Mouse (Mus musculus) heart, embryonic 13.5 days (tissue): Measurements from ENCODE around the gene Zbed5. TPM values are rescaled to one million over a fixed set of nuclear protein-coding genes. Genes with fewer than 3 reads are reported as not detected.
"Not testable (repeated sequence)": the region's sequence is repeated elsewhere in the genome, so short reads cannot be mapped to it uniquely, and the experiment has no call there.

Experiments
- ATAC-seq: fragments of 200-750 bp; cut with Nextera tagmentation; 2 replicates; pipeline ENCODE4 v1.8.0; 2017; ENCODE audit warnings: moderate TSS enrichment; ENCODE audit not compliant: insufficient number of reproducible peaks, low FRiP score, low TSS enrichment; ENCODE audit errors: extremely low read depth
- H3K27ac ChIP-seq: fragments of 300-500 bp; sonication (generic); replicated peaks from 2 replicates; pipeline ENCODE4 v1.5.1; 2015; ENCODE audit warnings: moderate library complexity, mild to moderate bottlenecking, inconsistent platforms
- H3K27me3 ChIP-seq: fragments of 300-500 bp; sonication (generic); replicated peaks from 2 replicates; pipeline ENCODE4 v1.6.1; 2015; ENCODE audit warnings: mild to moderate bottlenecking, inconsistent platforms
- H3K36me3 ChIP-seq: fragments of 300-500 bp; sonication (generic); 2 replicates; pipeline ENCODE4 v1.6.1; 2015; ENCODE audit warnings: mild to moderate bottlenecking, inconsistent platforms
- H3K4me1 ChIP-seq: fragments of 300-500 bp; sonication (generic); 2 replicates; pipeline ENCODE4 v1.6.1; 2015; ENCODE audit warnings: inconsistent platforms
- H3K4me2 ChIP-seq: fragments of 300-500 bp; sonication (generic); 2 replicates; pipeline ENCODE4 v1.6.1; 2015; ENCODE audit warnings: inconsistent platforms, mild to moderate bottlenecking, moderate library complexity
- H3K4me3 ChIP-seq: fragments of 300-500 bp; sonication (generic); 2 replicates; pipeline ENCODE4 v1.5.1; 2015; ENCODE audit warnings: moderate library complexity, mild to moderate bottlenecking, inconsistent platforms
- H3K9ac ChIP-seq: fragments of 300-500 bp; sonication (generic); 2 replicates; pipeline ENCODE4 v1.6.1; 2015; ENCODE audit warnings: inconsistent platforms, mild to moderate bottlenecking, moderate library complexity
- H3K9me3 ChIP-seq: fragments of 300-500 bp; sonication (generic); 2 replicates; pipeline ENCODE4 v1.6.1; 2016; ENCODE audit warnings: inconsistent platforms
- WGBS: fragments of 180-500 bp; shearing (Covaris S2); methylation state at CpG from one replicate; pipeline ENCODE4 v1.1.7; 2015; ENCODE audit warnings: mixed read lengths; 5-methylcytosine and 5-hydroxymethylcytosine counted together
- polyA plus RNA-seq: library from polyadenylated mRNA; unstranded; fragments of >200 nt; fragmentation: Nextera tagmentation; extraction: Ambion mirVana; gene quantifications from 2 replicates; pipeline ENCODE4 v1.2.1, GENCODE M21; 2015

The Zbed5 gene
- polyA plus RNA-seq, 1 experiment from 2014 or later: 3.9 TPM

GRCm38 (mm10) chr5:129875098-129875497, 20.4 kb upstream of the Zbed5 start:
- Histone ChIP-seq H3K4me3 (no peak overlapping the region), H3K4me2 (no peak overlapping the region), H3K27me3 (no peaks in the 10 kb centered on the region), H3K4me1 (peaks cover 8% of the 10 kb centered on the region), H3K9me3 (no peaks in the 10 kb centered on the region), H3K27ac (no peak overlapping the region), H3K36me3 (peaks cover 3% of the 10 kb centered on the region), H3K9ac (no peak overlapping the region)
- 68% methylated on average over 11 of the region's 11 CpGs for WGBS
- no peak for ATAC-seq

GRCm38 (mm10) chr5:129877731-129878455, 17.6 kb upstream of the Zbed5 start:
- Histone ChIP-seq H3K27me3 (no peaks in the 10 kb centered on the region), H3K27ac (0 out of 2 replicates have a peak overlapping the region, but pooled peaks have one; percentile 24), H3K4me1 (peaks cover 8% of the 10 kb centered on the region), H3K9me3 (no peaks in the 10 kb centered on the region), H3K4me3 (no peak overlapping the region), H3K9ac (no peak overlapping the region), H3K4me2 (no peak overlapping the region), H3K36me3 (peaks cover 28% of the 10 kb centered on the region)
- WGBS: 45% methylated on average over 9 of the region's 9 CpGs
- ATAC-seq: no peak

DNA sequence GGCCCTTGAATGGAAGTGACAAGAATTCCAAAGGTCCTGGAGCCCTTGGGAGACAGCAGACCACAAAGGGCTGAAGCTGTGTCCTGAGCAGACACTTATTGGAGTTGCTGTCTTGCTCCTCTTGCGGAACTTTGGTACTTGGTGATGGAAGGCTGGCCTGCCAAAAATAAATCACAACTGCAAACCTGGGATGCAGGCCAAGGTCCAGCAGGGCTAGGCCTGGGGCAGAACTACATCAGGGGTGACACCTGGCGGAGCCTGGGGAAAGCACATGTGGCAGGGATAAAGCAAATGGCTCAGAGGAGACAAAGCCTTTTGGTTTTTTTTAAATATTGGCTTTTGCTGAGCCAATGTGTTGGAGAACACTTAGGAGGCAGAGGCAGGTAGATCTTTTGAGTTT, 16.6 kb upstream of the Zbed5 start:
- Histone ChIP-seq H3K36me3 (peaks cover 35% of the 10 kb centered on the region), H3K4me2 (no peak overlapping the region), H3K27me3 (no peaks in the 10 kb centered on the region), H3K9me3 (no peaks in the 10 kb centered on the region), H3K4me3 (no peak overlapping the region), H3K27ac (peak overlapping the region; percentile 65), H3K4me1 (peaks cover 8% of the 10 kb centered on the region), H3K9ac (no peak overlapping the region)
- ATAC-seq: no peak
- WGBS: 32% methylated on average over 2 of the region's 2 CpGs

- WGBS: 61% methylated on average over 3 of the region's 3 CpGs
Observed at GRCm38 (mm10) chr5:129879888-129880287, 15.6 kb upstream of the Zbed5 start.

GRCm38 (mm10) chr5:129886271-129886670, 9.3 kb upstream of the Zbed5 start:
- peak overlapping the region; percentile 95 for H3K4me2 ChIP-seq
- no peak for ATAC-seq
- peak overlapping the region; percentile 87 for H3K9ac ChIP-seq
- no peaks in the 10 kb centered on the region for H3K27me3 ChIP-seq
- peaks cover 20% of the 10 kb centered on the region for H3K4me1 ChIP-seq
- H3K27ac ChIP-seq: peak overlapping the region; percentile 95
- H3K9me3 ChIP-seq: no peaks in the 10 kb centered on the region
- 23% methylated on average over 10 of the region's 10 CpGs for WGBS
- peak overlapping the region; percentile 69 for H3K4me3 ChIP-seq
- H3K36me3 ChIP-seq: peaks cover 35% of the 10 kb centered on the region

More at GRCm38 (mm10) chr5:129879888-129880287, 15.6 kb upstream of the Zbed5 start:
- peaks cover 44% of the 10 kb centered on the region for H3K36me3 ChIP-seq
- H3K27me3 ChIP-seq: no peaks in the 10 kb centered on the region
- H3K9ac ChIP-seq: no peak overlapping the region
- H3K4me1 ChIP-seq: peaks cover 13% of the 10 kb centered on the region
- H3K4me3 ChIP-seq: no peak overlapping the region
- no peak overlapping the region for H3K27ac ChIP-seq
- no peak for ATAC-seq
- no peaks in the 10 kb centered on the region for H3K9me3 ChIP-seq
- H3K4me2 ChIP-seq: no peak overlapping the region

DNA sequence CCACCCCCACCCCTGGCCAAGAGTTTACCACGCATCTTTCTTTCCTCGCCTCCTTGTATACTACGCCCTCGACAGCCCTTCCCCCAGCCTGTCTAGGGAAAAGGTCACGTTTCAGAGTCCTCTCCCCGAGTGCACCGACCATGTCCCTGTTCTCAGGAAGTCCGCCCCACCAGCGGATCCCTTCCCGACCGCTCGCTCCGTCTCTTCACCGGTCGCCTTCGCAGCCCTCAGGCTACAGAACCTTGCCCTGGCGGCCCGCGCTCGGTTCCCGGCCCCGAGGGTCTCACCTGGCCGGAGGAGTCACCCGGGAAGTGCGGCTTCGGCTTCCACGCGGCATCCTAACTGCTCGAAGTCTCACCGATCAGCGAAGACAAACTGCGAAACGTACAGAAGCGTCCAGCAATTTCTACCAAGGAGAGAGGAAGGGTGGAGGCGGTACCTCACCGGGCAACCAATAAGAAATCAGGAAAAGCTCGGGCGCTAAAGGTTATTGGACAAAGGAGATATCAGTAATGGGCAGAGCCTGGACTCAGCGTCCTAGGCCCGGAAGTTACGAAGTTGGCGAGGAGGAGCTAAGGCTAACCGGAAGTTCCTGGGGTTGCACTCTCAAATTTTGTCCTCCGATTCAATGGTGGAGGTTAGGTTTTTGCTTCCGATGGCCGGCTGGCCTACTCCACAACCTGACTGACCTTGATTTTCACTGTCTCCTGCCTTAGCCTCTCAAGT, 8.4 kb upstream of the Zbed5 start, which contains the start of gene Chchd2:
Gene Chchd2, minus strand, starts transcription at position 560 of the 726 bp plus-strand sequence.
- H3K27me3 ChIP-seq: no peaks in the 10 kb centered on the region
- peak; percentile 98 for ATAC-seq
- peak within 1 kb of the TSS; percentile 87 for H3K9ac ChIP-seq
- WGBS: under 1% methylated on average over 46 of the region's 46 CpGs
- peaks cover 27% of the 10 kb centered on the region for H3K36me3 ChIP-seq
- peak within 1 kb of the TSS; percentile 95 for H3K27ac ChIP-seq
- peaks cover 20% of the 10 kb centered on the region for H3K4me1 ChIP-seq
- no peaks in the 10 kb centered on the region for H3K9me3 ChIP-seq
- peak within 1 kb of the TSS; percentile 95 for H3K4me2 ChIP-seq
- H3K4me3 ChIP-seq: peak within 1 kb of the TSS; percentile 69

DNA sequence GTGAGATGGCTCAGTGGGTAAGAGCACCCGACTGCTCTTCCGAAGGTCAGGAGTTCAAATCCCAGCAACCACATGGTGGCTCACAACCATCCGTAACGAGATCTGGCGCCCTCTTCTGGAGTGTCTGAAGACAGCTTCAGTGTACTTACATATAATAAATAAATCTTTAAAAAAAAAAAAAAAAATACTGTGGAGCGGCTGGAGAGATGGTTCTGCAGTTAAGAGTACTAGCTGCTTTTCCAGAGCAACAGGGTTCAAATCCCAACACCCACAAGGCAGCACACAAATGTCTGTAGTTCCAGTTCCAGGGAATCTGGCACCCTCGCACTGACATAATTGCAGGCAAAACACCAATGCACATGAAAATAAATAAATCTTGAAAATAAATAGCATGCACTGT, 5.1 kb upstream of the Zbed5 start:
- H3K27ac ChIP-seq, H3K9me3 ChIP-seq, H3K27me3 ChIP-seq, H3K36me3 ChIP-seq, H3K4me2 ChIP-seq, ATAC-seq, H3K9ac ChIP-seq, H3K4me3 ChIP-seq: not testable (repeated sequence)
- 72% methylated on average over 6 of the region's 7 CpGs for WGBS
- peaks cover 15% of the 10 kb centered on the region for H3K4me1 ChIP-seq

DNA sequence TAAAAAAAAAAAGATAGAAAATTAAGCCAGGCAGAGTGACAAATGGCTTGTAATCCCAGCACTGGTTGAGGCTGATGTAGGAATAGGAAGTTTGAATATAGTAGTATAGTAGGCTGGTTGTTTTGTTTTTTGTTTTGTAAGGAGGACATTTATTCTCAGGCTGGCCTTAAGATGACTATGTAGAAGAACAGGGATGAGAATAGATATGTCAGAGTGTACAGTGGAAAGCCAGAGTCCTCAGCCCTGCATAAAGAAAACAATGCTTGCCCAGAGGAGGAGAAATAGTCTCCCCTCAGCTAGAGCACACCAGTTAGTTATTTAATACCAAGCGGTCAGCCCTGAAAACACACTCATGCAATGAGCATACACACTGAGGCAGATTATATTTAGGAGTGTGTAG, 2.9 kb downstream of the Zbed5 start, which contains the start of gene Phkg1:
Gene Phkg1, minus strand, starts transcription at position 101 of the 400 bp plus-strand sequence.
- 85% methylated on average over 1 of the region's 1 CpGs for WGBS
- Histone ChIP-seq H3K27ac (no peak within 1 kb of the TSS), H3K4me1 (peaks cover 11% of the 10 kb centered on the region), H3K36me3 (peaks cover 20% of the 10 kb centered on the region), H3K27me3 (no peaks in the 10 kb centered on the region), H3K4me2 (no peak within 1 kb of the TSS), H3K9me3 (no peaks in the 10 kb centered on the region), H3K4me3 (no peak within 1 kb of the TSS), H3K9ac (no peak within 1 kb of the TSS)
- no peak for ATAC-seq

DNA sequence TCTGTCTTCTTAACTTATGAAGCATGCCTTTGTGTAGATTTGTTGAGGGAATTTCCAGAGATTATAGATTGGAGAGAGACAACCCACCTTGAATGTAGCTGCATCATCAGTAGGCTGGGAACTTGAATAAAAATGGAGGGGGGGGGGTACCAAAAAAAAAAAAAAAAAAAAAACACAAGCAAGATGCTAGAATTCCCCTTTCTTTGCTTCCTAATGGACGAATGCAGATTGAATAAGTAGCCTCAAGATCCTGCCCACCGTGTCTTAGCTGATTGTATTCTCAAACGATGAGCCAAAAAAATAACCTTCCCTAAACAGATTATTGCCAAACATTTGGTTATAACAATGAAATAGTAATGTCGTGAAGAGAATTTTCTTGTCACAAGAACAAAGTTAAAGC, 12.3 kb downstream of the Zbed5 start:
- peak overlapping the region; percentile 89 for H3K9ac ChIP-seq
- H3K36me3 ChIP-seq: peaks cover 6% of the 10 kb centered on the region
- peak overlapping the region; percentile 69 for H3K4me3 ChIP-seq
- no peak overlapping the region for H3K27ac ChIP-seq
- peak overlapping the region; percentile 91 for H3K4me2 ChIP-seq
- no peaks in the 10 kb centered on the region for H3K9me3 ChIP-seq
- H3K4me1 ChIP-seq: peaks cover 10% of the 10 kb centered on the region; the same call in 1 of the 2 replicates
- no peak for ATAC-seq
- WGBS: 22% methylated on average over 4 of the region's 4 CpGs
- no peaks in the 10 kb centered on the region for H3K27me3 ChIP-seq

DNA sequence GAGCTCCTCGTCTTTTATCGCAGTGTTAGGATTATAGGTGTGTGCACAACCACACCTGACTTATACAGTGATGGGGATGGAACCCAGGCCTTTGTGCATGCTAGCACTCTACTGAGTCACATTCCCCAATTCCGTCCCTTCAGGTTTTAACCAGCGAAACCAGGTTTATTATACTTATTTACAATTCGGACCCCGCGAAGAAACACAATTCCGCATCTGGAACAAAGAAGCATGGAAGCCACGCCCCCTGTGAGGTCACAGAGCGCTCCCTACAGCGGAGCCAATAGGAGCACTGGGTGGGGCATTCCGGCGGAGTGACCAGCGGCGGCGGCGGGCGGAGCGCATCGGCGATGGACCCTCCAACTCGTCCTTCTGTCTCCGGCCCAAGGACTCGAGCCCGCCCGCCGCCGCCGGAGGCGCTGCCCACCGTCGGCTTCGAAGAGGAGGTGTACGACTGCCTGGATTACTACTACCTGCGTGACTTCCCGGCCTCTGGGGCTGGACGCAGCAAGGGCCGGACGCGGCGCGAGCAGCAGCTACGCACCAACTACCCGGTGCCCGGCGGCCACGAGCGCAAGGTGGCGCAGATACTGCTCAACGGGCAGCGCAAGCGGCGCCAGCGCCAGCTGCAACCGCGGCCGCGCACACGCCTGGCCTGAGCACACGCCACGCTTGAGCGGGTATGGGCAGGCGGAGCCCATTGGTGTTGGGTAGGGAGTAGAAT, 12.9 kb downstream of the Zbed5 start, which contains the start of gene Nupr1l:
Gene Nupr1l, plus strand, starts transcription at position 299 of the 724 bp plus-strand sequence.
- peaks cover 10% of the 10 kb centered on the region; the same call in 1 of the 2 replicates for H3K4me1 ChIP-seq
- under 1% methylated on average over 63 of the region's 63 CpGs for WGBS
- H3K27me3 ChIP-seq: no peaks in the 10 kb centered on the region
- H3K9me3 ChIP-seq: no peaks in the 10 kb centered on the region
- no peaks in the 10 kb centered on the region for H3K36me3 ChIP-seq
- peak within 1 kb of the TSS; percentile 88 for H3K27ac ChIP-seq
- ATAC-seq: peak; percentile 94
- peak within 1 kb of the TSS; percentile 91 for H3K4me2 ChIP-seq
- H3K9ac ChIP-seq: peak within 1 kb of the TSS; percentile 89
- H3K4me3 ChIP-seq: peak within 1 kb of the TSS; percentile 69

- Histone ChIP-seq H3K27me3 (no peaks in the 10 kb centered on the region), H3K27ac (no peak overlapping the region), H3K4me2 (peak overlapping the region; percentile 91), H3K4me1 (peaks cover 10% of the 10 kb centered on the region; the same call in 1 of the 2 replicates), H3K4me3 (peak overlapping the region; percentile 69), H3K36me3 (no peaks in the 10 kb centered on the region), H3K9ac (no peak overlapping the region; the same call in 1 of the 2 replicates), H3K9me3 (no peaks in the 10 kb centered on the region)
- no peak for ATAC-seq
- WGBS: 73% methylated on average over 9 of the region's 9 CpGs
Observed at GRCm38 (mm10) chr5:129909147-129909546, 13.6 kb downstream of the Zbed5 start.
